Mouse (Mus musculus) embryonic facial prominence, embryonic 12.5 days (tissue): Measurements from ENCODE around the gene Ctcf. TPM values are rescaled to one million over a fixed set of nuclear protein-coding genes. Genes with fewer than 3 reads are reported as not detected.
A peak's percentile ranks its signal among the peaks of the same experiment; 100 is the strongest.

ENCODE experiments used
- ATAC-seq: fragments of 200-750 bp; cut with Nextera tagmentation; 2 replicates; pipeline ENCODE4 v1.8.0; 2017; ENCODE audit not compliant: insufficient number of reproducible peaks, insufficient read depth, low FRiP score, low TSS enrichment
- H3K27ac ChIP-seq: fragments of 300-500 bp; sonication (generic); 2 replicates; pipeline ENCODE4 v1.5.1; 2016; ENCODE audit warnings: mild to moderate bottlenecking
- H3K27me3 ChIP-seq: fragments of 300-500 bp; sonication (generic); 2 replicates; pipeline ENCODE4 v1.6.1; 2016; ENCODE audit warnings: mild to moderate bottlenecking, moderate library complexity
- H3K36me3 ChIP-seq: fragments of 300-500 bp; sonication (generic); 2 replicates; pipeline ENCODE4 v1.6.1; 2016; ENCODE audit warnings: mild to moderate bottlenecking
- H3K4me1 ChIP-seq: fragments of 300-500 bp; sonication (generic); 2 replicates; pipeline ENCODE4 v1.6.1; 2016
- H3K4me2 ChIP-seq: fragments of 300-500 bp; sonication (generic); replicated peaks from 2 replicates; pipeline ENCODE4 v1.6.1; 2016; ENCODE audit warnings: mild to moderate bottlenecking, moderate library complexity
- H3K4me3 ChIP-seq: fragments of 300-500 bp; sonication (generic); 2 replicates; pipeline ENCODE4 v1.5.1; 2016; ENCODE audit warnings: mild to moderate bottlenecking
- H3K9ac ChIP-seq: fragments of 300-500 bp; sonication (generic); 2 replicates; pipeline ENCODE4 v1.6.1; 2016; ENCODE audit warnings: mild to moderate bottlenecking, moderate library complexity
- H3K9me3 ChIP-seq: fragments of 300-500 bp; sonication (generic); 2 replicates; pipeline ENCODE4 v1.6.1; 2016; ENCODE audit warnings: mild to moderate bottlenecking, moderate library complexity
- WGBS: fragments of 180-500 bp; shearing (Covaris S2); methylation state at CpG from one replicate; pipeline ENCODE4 v1.1.7; 2016; 5-methylcytosine and 5-hydroxymethylcytosine counted together
- polyA plus RNA-seq: library from polyadenylated mRNA; unstranded; fragments of >200 nt; fragmentation: Nextera tagmentation; extraction: Ambion mirVana; gene quantifications from 2 replicates; pipeline ENCODE4 v1.2.1, GENCODE M21; 2016

Ctcf gene
- polyA plus RNA-seq, 1 experiment from 2014 or later, result 138 TPM

DNA sequence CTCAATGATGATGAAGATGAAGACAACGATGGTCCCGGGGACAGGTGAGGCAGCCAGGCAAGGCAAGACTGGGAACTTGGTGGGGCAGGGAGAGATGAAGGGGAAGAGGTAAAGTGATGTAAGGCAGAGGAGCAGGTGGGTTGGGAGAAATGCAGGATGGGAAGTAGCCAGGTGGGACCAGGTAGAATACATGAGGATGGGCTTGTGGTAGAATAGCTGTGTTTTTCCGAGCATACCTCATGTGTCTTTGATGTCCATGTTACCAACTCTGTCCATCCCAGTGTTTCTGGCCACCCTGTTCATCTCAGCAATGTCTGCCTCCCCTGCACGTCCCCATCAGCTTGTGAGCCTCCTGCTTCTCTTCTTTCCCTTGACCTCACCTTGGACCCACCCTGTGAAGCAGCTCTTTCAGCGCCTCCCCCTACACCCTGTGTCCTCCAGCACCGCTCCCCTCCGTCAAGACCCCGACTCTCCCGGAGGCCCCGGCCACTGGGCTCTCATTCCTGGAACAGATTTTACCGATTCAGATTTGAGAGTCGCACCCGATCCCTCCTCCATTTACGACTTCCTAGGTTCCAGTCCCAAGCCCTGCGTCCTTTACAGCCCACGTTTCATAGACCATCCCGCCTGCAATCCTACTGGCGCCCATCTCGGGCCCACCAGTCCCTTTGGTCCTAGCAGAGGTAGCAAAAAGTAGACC, 17.3 kb upstream of the Ctcf start:
- no peak overlapping the region for H3K27ac ChIP-seq
- H3K36me3 ChIP-seq, result peaks cover 64% of the 10 kb centered on the region
- WGBS, result 92% methylated on average over 19 of the region's 19 CpGs
- H3K4me2 ChIP-seq, result no peak overlapping the region
- H3K9ac ChIP-seq, result no peak overlapping the region
- H3K27me3 ChIP-seq, result peaks cover 14% of the 10 kb centered on the region
- ATAC-seq, result no peak
- no peak overlapping the region for H3K4me3 ChIP-seq
- no peaks in the 10 kb centered on the region for H3K9me3 ChIP-seq
- H3K4me1 ChIP-seq, result peaks cover 22% of the 10 kb centered on the region

DNA sequence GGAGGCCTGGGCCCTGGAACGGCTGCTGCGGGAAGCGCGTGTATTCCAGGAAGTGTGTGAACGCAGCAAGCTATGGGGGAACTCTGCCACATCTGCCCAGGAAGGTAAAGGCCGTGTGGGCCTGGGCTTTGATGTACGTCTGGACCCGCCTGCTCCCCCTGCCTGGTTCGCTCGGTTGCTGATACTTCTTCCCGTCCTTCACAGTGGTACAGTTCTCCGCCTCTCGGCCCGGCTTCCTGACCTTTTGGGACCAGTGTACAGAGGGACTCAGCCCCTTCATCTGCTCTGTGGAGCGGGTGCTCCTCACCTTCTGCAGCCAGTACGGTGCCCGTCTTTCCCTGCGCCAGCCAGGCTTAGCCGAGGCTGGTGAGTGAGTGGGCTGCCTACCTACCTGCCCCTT, 16.2 kb upstream of the Ctcf start:
- H3K36me3 ChIP-seq, result peaks cover 64% of the 10 kb centered on the region
- H3K9ac ChIP-seq, result no peak overlapping the region
- no peak overlapping the region for H3K27ac ChIP-seq
- WGBS, result 92% methylated on average over 19 of the region's 19 CpGs
- no peak overlapping the region for H3K4me2 ChIP-seq
- 0 out of 2 replicates have a peak, but pooled peaks cover 6% of the 10 kb centered on the region for H3K27me3 ChIP-seq
- no peak for ATAC-seq
- H3K9me3 ChIP-seq, result no peaks in the 10 kb centered on the region
- H3K4me1 ChIP-seq, result peaks cover 26% of the 10 kb centered on the region
- H3K4me3 ChIP-seq, result no peak overlapping the region

DNA sequence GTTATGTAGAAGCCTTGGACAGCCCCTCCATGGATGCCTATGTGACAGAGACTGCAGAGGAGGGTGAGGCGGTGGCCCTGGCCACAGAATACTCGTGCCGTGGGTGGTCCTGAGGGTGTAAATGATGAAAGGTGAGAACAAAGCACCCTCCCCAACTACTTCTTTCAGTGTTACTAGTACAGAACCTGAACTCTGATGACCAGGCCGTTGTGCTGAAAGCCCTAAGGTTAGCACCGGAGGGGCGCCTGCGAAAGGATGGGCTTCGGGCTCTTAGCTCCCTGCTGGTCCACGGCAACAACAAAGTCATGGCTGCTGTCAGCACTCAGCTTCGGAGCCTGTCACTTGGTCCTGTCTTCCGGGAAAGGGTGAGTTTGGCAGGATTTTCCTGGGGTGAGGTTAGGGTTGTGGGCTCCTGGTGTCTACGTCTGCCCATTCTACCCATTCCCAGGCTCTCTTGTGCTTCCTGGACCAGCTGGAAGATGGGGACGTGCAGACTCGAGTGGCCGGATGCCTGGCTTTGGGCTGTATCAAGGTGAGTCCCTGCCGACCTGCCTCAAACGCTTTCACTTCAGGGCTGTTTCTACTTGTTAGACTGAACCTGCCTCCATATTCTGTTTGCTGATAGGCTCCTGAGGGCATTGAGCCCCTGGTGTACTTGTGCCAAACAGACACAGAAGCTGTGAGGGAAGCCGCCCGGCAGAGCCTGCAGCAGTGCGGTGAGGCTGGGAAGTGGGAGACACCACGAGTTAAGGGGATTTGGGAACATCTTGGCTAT, 15.2 kb upstream of the Ctcf start:
- Histone ChIP-seq H3K9ac (no peak overlapping the region), H3K36me3 (peaks cover 57% of the 10 kb centered on the region), H3K27ac (no peak overlapping the region), H3K9me3 (no peaks in the 10 kb centered on the region), H3K27me3 (no peaks in the 10 kb centered on the region), H3K4me1 (peaks cover 26% of the 10 kb centered on the region), H3K4me2 (no peak overlapping the region), H3K4me3 (no peak overlapping the region)
- 88% methylated on average over 21 of the region's 21 CpGs for WGBS
- no peak for ATAC-seq

DNA sequence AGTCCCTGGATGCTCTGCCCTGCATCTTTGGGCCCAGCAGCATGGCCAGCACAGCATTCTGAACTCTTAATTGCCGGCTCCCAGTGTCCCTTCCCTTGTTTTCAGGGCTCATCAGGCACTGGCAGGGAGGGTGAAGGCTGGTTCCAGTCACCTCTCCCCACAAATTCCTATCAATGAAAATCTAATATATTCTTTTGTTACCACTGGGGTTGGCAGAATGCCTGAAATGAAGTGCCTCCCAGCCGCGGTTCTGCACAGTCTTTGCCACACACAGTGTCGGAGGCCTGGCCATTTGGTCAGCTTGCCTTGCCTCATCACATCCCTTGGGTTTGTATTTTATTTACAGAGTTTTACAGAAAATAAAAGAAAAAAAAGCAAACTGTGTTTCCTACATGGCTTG, 14.5 kb upstream of the Ctcf start:
- no peak overlapping the region for H3K9ac ChIP-seq
- 79% methylated on average over 4 of the region's 4 CpGs for WGBS
- peaks cover 52% of the 10 kb centered on the region for H3K36me3 ChIP-seq
- no peaks in the 10 kb centered on the region for H3K9me3 ChIP-seq
- no peak overlapping the region for H3K4me2 ChIP-seq
- H3K4me3 ChIP-seq, result no peak overlapping the region
- peaks cover 26% of the 10 kb centered on the region for H3K4me1 ChIP-seq
- H3K27ac ChIP-seq, result no peak overlapping the region
- no peak for ATAC-seq
- no peaks in the 10 kb centered on the region for H3K27me3 ChIP-seq

DNA sequence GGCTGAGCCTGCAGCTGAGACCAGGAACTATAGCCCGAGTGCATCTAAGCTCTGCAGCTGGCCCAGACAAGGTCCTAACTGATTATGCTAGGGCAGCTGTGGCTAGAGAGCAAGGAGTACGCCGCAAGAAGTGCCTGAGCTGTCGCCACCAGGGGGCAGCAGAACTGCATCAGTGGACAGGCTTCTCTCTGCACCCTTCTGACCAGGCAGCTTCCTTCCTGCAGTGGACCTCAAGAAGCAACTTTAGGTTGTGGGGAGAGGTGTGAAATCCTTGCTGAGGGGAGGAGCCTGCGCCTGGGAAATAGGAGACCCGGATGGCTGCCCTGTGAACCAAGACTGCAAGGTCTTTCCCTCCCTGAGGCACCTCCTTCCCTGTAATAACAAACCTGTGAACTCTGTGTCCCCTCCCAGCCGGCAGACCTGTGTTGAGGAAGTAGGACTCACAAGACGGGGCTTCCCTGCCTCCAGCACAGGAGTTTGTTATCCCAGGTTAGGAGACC, 13.9 kb upstream of the Ctcf start:
- Histone ChIP-seq H3K27me3 (no peaks in the 10 kb centered on the region), H3K9me3 (no peaks in the 10 kb centered on the region), H3K36me3 (peaks cover 46% of the 10 kb centered on the region), H3K9ac (peak overlapping the region; percentile 16; the same call in 1 of the 2 replicates), H3K4me2 (no peak overlapping the region), H3K27ac (peak overlapping the region; percentile 69; the same call in 1 of the 2 replicates), H3K4me1 (peaks cover 26% of the 10 kb centered on the region), H3K4me3 (no peak overlapping the region)
- 1% methylated on average over 8 of the region's 8 CpGs for WGBS
- ATAC-seq, result peak; percentile 82

DNA sequence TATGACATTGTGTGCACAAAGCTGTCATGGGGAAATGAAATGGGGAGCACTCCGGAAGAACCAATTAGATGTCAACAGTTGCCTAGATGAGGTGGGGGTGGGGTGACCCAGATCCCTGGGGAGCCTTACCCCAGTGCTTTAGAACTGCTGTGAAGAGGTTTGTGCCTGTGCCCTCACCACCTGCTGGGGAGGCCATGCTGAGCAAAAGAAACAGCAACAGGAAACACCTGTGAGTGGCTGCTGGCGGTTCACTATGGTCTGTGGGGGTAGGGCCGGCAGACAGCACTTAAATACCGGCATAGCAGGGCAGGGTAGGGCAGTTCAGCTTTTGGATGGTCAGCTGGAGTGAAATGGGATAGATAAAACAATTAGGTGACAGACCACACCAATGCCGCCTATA, 13.2 kb upstream of the Ctcf start:
- no peak overlapping the region for H3K4me2 ChIP-seq
- peaks cover 26% of the 10 kb centered on the region for H3K4me1 ChIP-seq
- no peaks in the 10 kb centered on the region for H3K27me3 ChIP-seq
- H3K9me3 ChIP-seq, result no peaks in the 10 kb centered on the region
- H3K27ac ChIP-seq, result peak overlapping the region; percentile 47
- no peak for ATAC-seq
- no peak overlapping the region for H3K9ac ChIP-seq
- H3K4me3 ChIP-seq, result no peak overlapping the region
- WGBS, result 17% methylated on average over 5 of the region's 5 CpGs
- peaks cover 39% of the 10 kb centered on the region for H3K36me3 ChIP-seq

DNA sequence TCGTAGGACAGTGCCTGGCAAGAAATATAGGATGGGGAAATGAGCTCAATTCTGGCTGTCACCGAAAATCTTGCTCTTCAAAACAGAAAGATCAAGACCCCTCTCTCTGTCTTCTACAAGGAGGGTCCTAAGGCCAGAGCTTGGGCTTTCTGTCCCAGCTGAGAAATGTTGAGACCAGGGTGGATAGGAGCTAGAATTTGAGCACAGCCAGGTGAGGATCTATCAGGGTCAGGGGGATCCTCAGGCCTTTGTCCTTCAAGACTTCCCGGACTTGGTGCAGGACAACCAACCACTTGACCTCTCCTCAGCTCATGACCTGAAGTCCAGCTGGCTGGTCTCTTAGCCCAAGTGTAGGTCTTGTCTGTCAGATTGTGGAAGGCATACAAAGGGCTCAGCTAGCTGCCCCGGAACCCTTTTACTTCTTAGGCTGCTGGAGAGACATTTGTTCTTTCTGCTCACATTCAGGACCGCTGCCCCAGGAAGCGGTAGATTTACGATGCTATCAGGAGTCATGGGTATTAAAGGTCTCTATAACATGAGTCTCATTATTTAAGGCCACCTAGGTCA, 12.6 kb upstream of the Ctcf start:
- Histone ChIP-seq H3K36me3 (peaks cover 33% of the 10 kb centered on the region), H3K4me1 (peaks cover 26% of the 10 kb centered on the region), H3K27me3 (no peaks in the 10 kb centered on the region), H3K9ac (no peak overlapping the region), H3K4me2 (no peak overlapping the region), H3K27ac (peak overlapping the region; percentile 47; the same call in 1 of the 2 replicates), H3K9me3 (no peaks in the 10 kb centered on the region), H3K4me3 (no peak overlapping the region)
- ATAC-seq, result no peak
- 59% methylated on average over 7 of the region's 7 CpGs for WGBS

DNA sequence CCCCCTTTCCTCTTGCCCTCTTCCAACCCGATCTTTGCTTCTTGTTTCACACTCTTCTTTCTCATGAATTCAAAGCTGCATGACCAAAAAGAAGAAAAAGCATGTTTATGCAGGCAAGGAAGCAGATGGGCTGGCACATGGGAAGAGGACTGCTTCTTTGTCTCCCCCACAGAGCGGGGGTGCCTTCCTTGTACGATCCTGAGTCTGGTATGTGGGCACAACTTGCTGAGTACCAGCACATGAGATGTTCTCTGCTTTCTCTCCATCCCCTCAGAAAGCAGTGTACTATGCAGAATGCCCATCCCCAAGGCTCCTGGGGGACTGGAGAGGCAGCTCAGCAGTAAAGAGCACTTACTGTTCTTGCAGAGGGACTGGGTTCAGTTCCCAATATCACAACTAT, 12.0 kb upstream of the Ctcf start:
- Histone ChIP-seq H3K36me3 (peaks cover 26% of the 10 kb centered on the region), H3K27ac (peak overlapping the region; percentile 83), H3K27me3 (no peaks in the 10 kb centered on the region), H3K4me3 (no peak overlapping the region), H3K9me3 (no peaks in the 10 kb centered on the region), H3K9ac (peak overlapping the region; percentile 15; the same call in 1 of the 2 replicates), H3K4me1 (peaks cover 26% of the 10 kb centered on the region), H3K4me2 (no peak overlapping the region)
- no peak for ATAC-seq
- WGBS, result 55% methylated on average over 3 of the region's 3 CpGs

DNA sequence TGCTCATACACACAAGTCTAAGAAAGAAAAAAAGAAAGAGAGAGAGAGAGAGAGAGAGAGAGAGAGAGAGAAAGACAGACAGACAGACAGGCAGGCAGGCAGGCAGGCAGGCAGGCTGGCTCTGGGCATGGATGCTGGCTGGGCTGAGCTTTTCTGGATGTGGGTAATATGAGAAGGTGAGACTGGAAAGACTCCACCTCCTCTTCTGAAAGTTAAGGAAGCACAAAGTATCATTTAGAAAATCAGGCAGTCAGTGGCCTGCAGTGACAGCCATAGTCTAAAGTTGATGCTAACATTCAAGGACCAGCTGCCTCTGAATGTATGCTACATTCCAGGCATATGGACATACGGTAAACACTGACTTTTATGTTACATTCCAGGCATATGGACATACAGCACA, 11.5 kb upstream of the Ctcf start:
- no peaks in the 10 kb centered on the region for H3K9me3 ChIP-seq
- H3K4me2 ChIP-seq, result no peak overlapping the region
- H3K9ac ChIP-seq, result peak overlapping the region; percentile 15; the same call in 1 of the 2 replicates
- no peak overlapping the region for H3K4me3 ChIP-seq
- ATAC-seq, result no peak
- H3K4me1 ChIP-seq, result peaks cover 26% of the 10 kb centered on the region
- peaks cover 22% of the 10 kb centered on the region for H3K36me3 ChIP-seq
- no peaks in the 10 kb centered on the region for H3K27me3 ChIP-seq
- WGBS, result 42% methylated on average over 1 of the region's 1 CpGs
- peak overlapping the region; percentile 83 for H3K27ac ChIP-seq

DNA sequence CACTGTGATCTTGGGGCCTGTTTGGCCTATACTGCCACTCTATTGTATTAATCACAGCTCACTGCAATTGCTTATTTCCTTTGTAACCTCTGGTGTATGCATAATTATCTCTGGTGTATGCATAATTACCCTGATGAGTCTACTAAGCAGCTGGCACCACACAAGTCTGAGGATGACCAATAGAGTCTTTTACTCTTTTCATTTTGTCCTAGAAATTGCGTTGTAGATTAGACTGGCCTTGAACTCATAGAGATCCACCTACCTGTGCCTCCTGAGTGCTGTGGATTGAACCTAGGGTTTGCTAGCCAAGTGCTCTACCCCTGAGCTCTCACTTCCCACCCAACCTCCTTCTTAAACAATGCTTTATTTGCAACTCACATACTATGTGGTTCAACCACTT, 10.3 kb upstream of the Ctcf start:
- 94% methylated on average over 1 of the region's 1 CpGs for WGBS
- ATAC-seq, result no peak
- no peaks in the 10 kb centered on the region for H3K9me3 ChIP-seq
- H3K4me2 ChIP-seq, result no peak overlapping the region
- H3K36me3 ChIP-seq, result peaks cover 10% of the 10 kb centered on the region; the same call in 1 of the 2 replicates
- no peak overlapping the region for H3K27ac ChIP-seq
- H3K27me3 ChIP-seq, result no peaks in the 10 kb centered on the region
- no peak overlapping the region for H3K4me3 ChIP-seq
- H3K4me1 ChIP-seq, result peaks cover 26% of the 10 kb centered on the region
- no peak overlapping the region for H3K9ac ChIP-seq

DNA sequence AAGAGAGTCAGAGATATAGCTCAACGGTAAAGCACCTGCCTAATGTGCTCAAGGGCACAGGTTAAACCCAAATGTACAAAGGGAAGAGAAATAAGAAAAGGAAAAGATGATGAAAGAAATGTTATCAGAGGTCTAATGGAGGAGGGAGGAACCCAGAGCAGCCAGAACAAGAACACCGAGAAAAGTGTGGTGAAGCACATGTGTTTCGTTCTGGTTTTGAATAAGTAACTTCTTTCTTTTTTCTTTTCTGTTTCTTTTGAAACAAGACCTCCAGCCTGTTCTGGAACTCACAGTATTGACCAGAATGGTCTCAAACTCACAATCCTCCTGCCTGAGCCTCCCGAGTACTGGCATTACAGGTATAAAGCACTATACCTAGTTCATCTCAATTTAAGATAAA, 7.0 kb upstream of the Ctcf start:
- Histone ChIP-seq H3K4me3 (no peak overlapping the region), H3K27me3 (no peaks in the 10 kb centered on the region), H3K9ac (no peak overlapping the region), H3K4me1 (peaks cover 8% of the 10 kb centered on the region), H3K4me2 (no peak overlapping the region), H3K27ac (no peak overlapping the region), H3K9me3 (no peaks in the 10 kb centered on the region), H3K36me3 (no peaks in the 10 kb centered on the region)
- WGBS, result 90% methylated on average over 4 of the region's 4 CpGs
- ATAC-seq, result no peak
